Mouse (Mus musculus): ENCODE measurements around the gene 6030468B19Rik. TPM values are rescaled to one million over a fixed set of nuclear protein-coding genes. Genes with fewer than 3 reads are reported as not detected.

Gene 6030468B19Rik
- total and polyA plus RNA-seq, 3 experiments, result 2.7 to 5.1 TPM; not detected in 1

DNA sequence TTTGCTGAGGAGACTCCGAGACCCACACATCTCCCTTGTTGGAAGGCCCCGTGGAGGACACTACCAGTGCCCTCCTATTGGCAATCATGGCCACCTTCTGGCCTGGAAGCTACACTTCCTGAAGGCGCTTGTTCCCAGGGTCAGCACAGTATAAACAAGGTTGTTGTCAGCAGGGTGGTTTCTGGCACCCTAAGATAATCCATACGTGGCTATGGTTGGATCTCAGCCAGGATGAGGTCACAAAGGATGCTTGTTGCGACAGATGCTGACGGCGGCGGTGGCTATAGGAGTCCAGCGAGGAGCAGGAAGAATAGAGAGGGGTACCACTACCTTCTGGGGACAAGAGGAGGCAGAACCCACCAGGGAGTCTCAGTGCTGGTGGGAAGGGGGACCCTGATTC lies 32.9 kb downstream of the 6030468B19Rik start (continued):
- TF ChIP-seq TAL1 (IDR thresholded peaks at IDR 0.05; ENCODE audit: low read length) (peak; percentile 90), ZC3H11A (IDR thresholded peaks at IDR 0.05; ENCODE audit: low read depth, low read length) (no peak), MXI1 (IDR thresholded peaks at IDR 0.05; ENCODE audit: low read depth, low read length) (peak; percentile 41; the same call in 1 of the 2 replicates), GABPA (IDR thresholded peaks at IDR 0.05; ENCODE audit: low read depth, low read length) (no peak), ELF1 (IDR thresholded peaks at IDR 0.05; ENCODE audit: low read depth, low read length) (peak; percentile 33; the same call in 1 of the 2 replicates), BHLHE40 (IDR thresholded peaks at IDR 0.05; ENCODE audit: borderline replicate concordance, low read depth, low read length) (peak; percentile 39; the same call in 1 of the 2 replicates), MAFK (IDR thresholded peaks at IDR 0.05; ENCODE audit: borderline replicate concordance, low read depth, low read length) (peak; percentile 48; the same call in 1 of the 2 replicates), MEF2A (IDR thresholded peaks at IDR 0.05; ENCODE audit: extremely low read depth, insufficient replicate concordance, low read depth, low read length, poor library complexity, severe bottlenecking) (no peak), GATA1 (IDR thresholded peaks at IDR 0.05; ENCODE audit: low read depth, low read length) (peak; percentile 42; the same call in 1 of the 2 replicates), USF2 (IDR thresholded peaks at IDR 0.05; ENCODE audit: borderline replicate concordance in 1 of 2, insufficient read depth in 1 of 2, low read depth in 1 of 2, low read length in 2 of 2) (no peak)

DNA sequence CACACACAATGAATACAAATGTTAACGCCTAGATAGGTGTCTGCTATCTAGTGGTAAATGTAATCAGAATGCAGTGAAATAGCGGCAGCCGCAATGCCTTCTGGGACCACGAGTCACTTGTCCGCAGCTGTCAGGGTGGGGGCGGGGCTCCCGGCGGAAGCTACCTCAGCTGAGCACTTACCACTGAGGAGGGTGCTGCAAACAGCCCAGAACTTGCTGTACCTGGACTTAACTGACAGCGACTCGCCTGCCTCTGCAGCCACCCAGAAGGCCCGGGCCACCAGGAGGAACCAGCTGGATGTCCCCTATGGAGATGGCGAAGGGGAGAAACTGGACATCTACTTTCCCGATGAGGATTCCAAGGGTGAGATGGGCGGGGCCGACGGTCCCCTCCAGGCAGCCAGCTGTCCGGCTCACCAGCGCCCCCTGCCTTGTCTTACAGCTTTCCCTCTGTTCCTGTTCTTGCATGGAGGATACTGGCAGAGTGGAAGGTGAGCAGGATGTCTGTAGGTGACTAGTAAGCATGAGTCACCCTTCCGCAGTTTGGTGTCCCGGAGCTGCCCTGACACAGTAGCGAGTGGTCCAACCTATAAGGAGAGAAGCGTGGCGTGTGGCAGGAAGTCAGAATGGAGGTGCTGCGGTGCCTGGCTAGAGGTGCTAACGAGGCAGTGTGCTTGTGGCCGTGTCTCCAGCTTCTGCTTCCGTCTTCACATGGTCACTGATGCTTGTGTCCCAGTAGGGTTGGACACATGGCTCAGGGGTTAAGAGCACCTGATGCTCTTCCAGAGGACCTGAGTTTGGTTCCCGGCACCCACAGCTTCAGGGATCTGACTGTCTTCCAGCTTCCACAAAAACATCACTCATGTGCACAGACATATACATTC lies 34.9 kb downstream of the 6030468B19Rik start:
- Histone ChIP-seq H3K79me2 (ENCODE audit: control insufficient read depth, insufficient read depth, low read length, poor library complexity) (no peaks in the 10 kb centered on the region), H3K36me3 (ENCODE audit: control insufficient read depth in 1 of 2, insufficient read depth in 2 of 2, low read length in 2 of 2) (peaks cover 0 to 37% of the 10 kb centered on the region in 2 experiments; a peak in 2 of 4 replicates), H3K4me3 (ENCODE audit: control insufficient read depth in 1 of 2, insufficient read depth in 1 of 2, low read depth in 2 of 2, low read length in 2 of 2) (peak overlapping the region; percentile 48 to 66), H3K9ac (ENCODE audit: control insufficient read depth, low read depth, low read length, poor library complexity, severe bottlenecking) (peak overlapping the region; percentile 65), H3K27me3 (ENCODE audit: control insufficient read depth in 1 of 2, insufficient read depth in 2 of 2, low read length in 2 of 2) (no peaks in the 10 kb centered on the region), H3K27ac (ENCODE audit: control insufficient read depth, low read depth, low read length) (peak overlapping the region; percentile 67), H3K4me1 (ENCODE audit: control insufficient read depth in 1 of 2, insufficient read depth in 2 of 2, low read length in 2 of 2) (peaks cover 22 to 53% of the 10 kb centered on the region in 2 experiments), H3K9me3 (replicated peaks; ENCODE audit: insufficient read depth, low read length) (no peaks in the 10 kb centered on the region)
- peak; percentile 99 for DNase-seq (ENCODE audit: low read depth, low spot score)
- TF ChIP-seq POLR2AphosphoS5 (IDR thresholded peaks at IDR 0.05; ENCODE audit: borderline replicate concordance, low read depth, low read length) (0 out of 2 replicates have a peak, but pooled peaks have one; percentile 66), TCF12 (IDR thresholded peaks at IDR 0.05; ENCODE audit: low read depth, low read length) (peak; percentile 42), GABPA (IDR thresholded peaks at IDR 0.05; ENCODE audit: low read depth, low read length) (no peak), MYC (IDR thresholded peaks at IDR 0.05; ENCODE audit: low read depth, low read length) (peak; percentile 64; the same call in 1 of the 2 replicates), MXI1 (IDR thresholded peaks at IDR 0.05; ENCODE audit: low read depth, low read length) (peak; percentile 87), SMC3 (IDR thresholded peaks at IDR 0.05; ENCODE audit: low read depth, low read length) (peak; percentile 41), ZNF384 (IDR thresholded peaks at IDR 0.05; ENCODE audit: low read depth, low read length) (0 out of 2 replicates have a peak, but pooled peaks have one; percentile 32), NELFE (IDR thresholded peaks at IDR 0.05; ENCODE audit: low read depth, low read length) (peak; percentile 69), UBTF (IDR thresholded peaks at IDR 0.05; ENCODE audit: borderline replicate concordance, insufficient read depth, low read depth, low read length) (no peak), MEF2A (IDR thresholded peaks at IDR 0.05; ENCODE audit: extremely low read depth, insufficient replicate concordance, low read depth, low read length, poor library complexity, severe bottlenecking) (no peak), CTCF (IDR thresholded peaks at IDR 0.05 in 2 of 3, conservative IDR thresholded peaks at IDR 0.05 in 1 of 3; ENCODE audit: control insufficient read depth in 1 of 3, insufficient read depth in 1 of 3, low read depth in 2 of 3, low read length in 3 of 3, poor library complexity in 1 of 3, severe bottlenecking in 1 of 3) (peak; percentile 83 to 97 (median 94)), ELF1 (IDR thresholded peaks at IDR 0.05; ENCODE audit: low read depth, low read length) (peak; percentile 66), MYB (IDR thresholded peaks at IDR 0.05; ENCODE audit: low read depth, low read length) (no peak), SIN3A (IDR thresholded peaks at IDR 0.05; ENCODE audit: low read length) (peak; percentile 96), EP300 (IDR thresholded peaks at IDR 0.05; ENCODE audit: low read depth in 1 of 2, low read length in 2 of 2) (peak; percentile 18 to 60; a peak in 2 of 4 replicates), RAD21 (IDR thresholded peaks at IDR 0.05; ENCODE audit: low read depth, low read length) (peak; percentile 37), MAX (IDR thresholded peaks at IDR 0.05; ENCODE audit: low read length) (peak; percentile 86), CHD1 (IDR thresholded peaks at IDR 0.05; ENCODE audit: low read depth, low read length) (0 out of 2 replicates have a peak, but pooled peaks have one; percentile 69), JUND (IDR thresholded peaks at IDR 0.05; ENCODE audit: low read depth, low read length) (no peak; the same call in 1 of the 2 replicates), TBP (IDR thresholded peaks at IDR 0.05; ENCODE audit: low read depth, low read length) (peak; percentile 25; the same call in 1 of the 2 replicates), ZMIZ1 (IDR thresholded peaks at IDR 0.05; ENCODE audit: low read depth, low read length) (no peak), BHLHE40 (IDR thresholded peaks at IDR 0.05; ENCODE audit: borderline replicate concordance, low read depth, low read length) (no peak), USF1 (IDR thresholded peaks at IDR 0.05; ENCODE audit: low read depth, low read length) (peak; percentile 28; the same call in 1 of the 2 replicates), NRF1 (IDR thresholded peaks at IDR 0.05; ENCODE audit: insufficient read depth, low read depth, low read length, poor library complexity, severe bottlenecking) (no peak), E2F4 (IDR thresholded peaks at IDR 0.05; ENCODE audit: borderline replicate concordance, low read depth, low read length) (no peak)

Data from MEL (cell line).